ENCODE assay signal across 26 mouse cellular contexts in genomic region chr19:36453451-36453850, GRCm38 (mm10).
"Had no signal": no experiment of that assay in that cellular context is flagged by ENCODE, and none has a peak within 500 bp of the region (broad histone marks: within the 10 kb centered on the region; RNA-seq: fewer than 3 reads in every experiment).

No protein-coding gene starts in this region.

- H3K4me1 ChIP-seq: hindbrain, embryonic 15.5 days; kidney, embryonic 15.5 days; limb, embryonic 13.5 days; limb, embryonic 15.5 days had no signal

- H3K27ac ChIP-seq: heart, adult 2 months; heart, embryonic 13.5 days; heart, embryonic 15.5 days; hindbrain, embryonic 13.5 days; hindbrain, embryonic 15.5 days; hindbrain, postnatal 0 days; kidney, embryonic 15.5 days; kidney, postnatal 0 days; limb, embryonic 13.5 days; limb, embryonic 15.5 days had no signal

- H3K36me3 ChIP-seq: hindbrain, embryonic 13.5 days; hindbrain, embryonic 15.5 days; kidney, embryonic 15.5 days; limb, embryonic 13.5 days; limb, embryonic 15.5 days had no signal

- H3K27me3 ChIP-seq: heart, embryonic 13.5 days; heart, embryonic 15.5 days; hindbrain, embryonic 13.5 days; hindbrain, embryonic 15.5 days; kidney, embryonic 15.5 days; limb, embryonic 13.5 days; limb, embryonic 15.5 days had no signal

- H3K4me2 ChIP-seq: heart, embryonic 11.5 days; heart, embryonic 13.5 days; heart, embryonic 15.5 days; hindbrain, embryonic 13.5 days; hindbrain, embryonic 15.5 days; kidney, embryonic 15.5 days; limb, embryonic 13.5 days; limb, embryonic 15.5 days had no signal

- ATAC-seq: hindbrain, postnatal 0 days; intestine, embryonic 16.5 days had no signal

- H3K4me3 ChIP-seq: heart, adult 2 months; heart, embryonic 13.5 days; heart, embryonic 15.5 days; hindbrain, embryonic 13.5 days; hindbrain, embryonic 15.5 days; kidney, embryonic 15.5 days; limb, embryonic 13.5 days; limb, embryonic 15.5 days had no signal

- H3K9ac ChIP-seq: heart, embryonic 13.5 days; heart, embryonic 15.5 days; hindbrain, embryonic 13.5 days; hindbrain, embryonic 15.5 days; kidney, embryonic 15.5 days; limb, embryonic 13.5 days; limb, embryonic 15.5 days; liver, embryonic 14.5 days had no signal

- H3K9me3 ChIP-seq: heart, embryonic 13.5 days; heart, embryonic 15.5 days; hindbrain, embryonic 13.5 days; hindbrain, embryonic 15.5 days; kidney, embryonic 15.5 days; limb, embryonic 15.5 days had no signal

- DNase-seq: gastrocnemius, postnatal 14 days; gastrocnemius, postnatal 36 days; heart, adult 11 months; heart, adult 2 months; heart, postnatal 14 days; heart, postnatal 36 days; kidney, adult 11 months; kidney, adult 2 months; kidney, adult 9 months; kidney, postnatal 14 days; kidney, postnatal 36 days; layer of hippocampus, adult 9-11 months; layer of hippocampus, postnatal 36 days; left cerebral cortex, postnatal 4 days had no signal
